Mouse (Mus musculus) left cerebral cortex, postnatal 4 days (tissue): ENCODE measurements around the gene Tmem123. TPM values are rescaled to one million over a fixed set of nuclear protein-coding genes. Genes with fewer than 3 reads are reported as not detected.

ENCODE experiments used
- DNase-seq: peaks from one replicate; pipeline ENCODE4 v3.0.0-alpha.2; 2022
- intact Hi-C: fragments of 180-260 bp; cut with DNase I; formaldehyde crosslinking; loops from one replicate; pipeline ENCODE4 v1.15.1; 2025
- total RNA-seq, 2 experiments: library from RNA; stranded (reverse); gene quantifications; 2 replicates each; pipeline ENCODE4 v1.2.3; 2021

The Tmem123 gene
- total RNA-seq, 2 experiments from 2014 or later, result 9.6 to 10.1 TPM

DNA sequence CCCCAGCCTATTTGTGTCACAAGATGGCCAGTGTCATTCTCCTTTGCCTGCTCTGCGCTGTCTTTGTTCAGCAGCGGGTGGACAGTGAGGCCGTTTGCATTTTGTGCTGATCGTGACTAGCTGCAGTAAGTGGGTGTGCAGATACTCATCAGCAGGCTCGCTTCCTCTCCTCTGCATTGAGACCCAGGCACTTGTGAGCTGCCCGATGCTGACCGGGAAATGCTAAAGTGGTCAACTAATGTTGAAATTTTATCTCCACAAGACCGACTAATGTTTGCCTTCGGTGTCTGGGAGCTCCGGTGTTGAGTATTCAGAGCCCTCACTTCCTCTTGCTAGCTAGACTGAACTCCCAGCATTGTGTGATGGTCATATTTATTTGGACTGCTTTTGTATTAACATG is 10.7 kb downstream of the Tmem123 start:
- DNase-seq, result no peak
- intact Hi-C loops, result no loop called here

DNA sequence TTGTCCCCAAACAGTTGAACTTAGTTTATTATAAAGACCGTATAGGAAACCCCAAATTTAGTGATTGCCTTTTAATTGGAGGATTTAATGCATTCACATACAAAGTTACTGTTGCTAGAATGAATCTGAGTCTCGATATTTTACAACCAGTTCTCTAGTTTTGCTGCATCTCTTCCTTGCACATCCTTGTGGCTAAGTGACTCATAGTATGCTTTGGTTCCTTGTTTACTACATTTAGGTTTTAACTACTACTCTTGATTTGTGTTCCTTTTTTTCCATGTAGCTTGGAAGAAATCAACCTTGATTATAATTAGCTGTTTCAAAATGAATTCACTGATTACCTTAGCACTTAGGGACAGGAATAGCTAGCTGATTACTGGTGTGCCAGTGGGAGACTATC is 11.2 kb downstream of the Tmem123 start:
- no peak for DNase-seq
- intact Hi-C loops, result no loop called here

DNA sequence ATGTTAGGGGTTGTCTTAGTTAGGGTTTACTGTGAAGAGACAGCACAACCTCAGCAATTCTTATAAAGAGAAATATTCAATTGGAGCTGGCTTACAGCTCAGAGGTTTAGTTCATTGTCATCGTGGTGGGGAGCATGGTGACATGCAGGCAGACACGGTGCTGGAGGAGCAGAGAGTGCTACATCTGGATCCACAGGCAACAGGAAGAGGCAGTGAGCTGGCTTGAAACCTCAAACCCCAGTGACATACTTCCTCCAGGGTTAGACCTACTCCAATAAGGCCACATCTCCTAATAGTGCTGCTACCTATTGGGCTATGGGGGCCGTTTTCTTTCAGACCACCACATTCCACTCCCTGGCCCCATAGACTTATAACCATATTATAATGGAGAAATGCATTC is 12.1 kb downstream of the Tmem123 start:
- intact Hi-C loops, result no loop called here

DNA sequence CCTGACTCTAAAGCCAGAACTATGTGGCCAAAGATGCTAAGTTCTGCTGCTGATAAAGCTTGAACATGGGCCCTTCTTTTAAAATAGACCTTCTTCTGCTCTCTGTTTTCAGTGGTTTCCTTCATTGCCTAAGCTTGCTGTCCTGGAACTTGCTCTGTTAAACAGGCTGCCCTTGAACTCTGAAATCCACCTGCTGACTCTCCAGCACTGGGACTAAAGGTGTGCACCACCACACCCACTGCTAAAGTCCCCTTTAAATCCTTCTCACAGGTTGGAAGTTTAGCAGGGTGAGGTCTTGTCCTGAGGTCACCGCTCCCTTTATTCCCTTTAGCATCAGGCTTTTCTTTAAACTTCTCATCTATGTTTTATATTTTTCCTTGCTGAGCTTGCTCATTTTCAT is 13.1 kb downstream of the Tmem123 start:
- intact Hi-C loops, result no loop called here

More for the DNA sequence above, 12.1 kb downstream of the Tmem123 start:
- DNase-seq, result no peak

DNA sequence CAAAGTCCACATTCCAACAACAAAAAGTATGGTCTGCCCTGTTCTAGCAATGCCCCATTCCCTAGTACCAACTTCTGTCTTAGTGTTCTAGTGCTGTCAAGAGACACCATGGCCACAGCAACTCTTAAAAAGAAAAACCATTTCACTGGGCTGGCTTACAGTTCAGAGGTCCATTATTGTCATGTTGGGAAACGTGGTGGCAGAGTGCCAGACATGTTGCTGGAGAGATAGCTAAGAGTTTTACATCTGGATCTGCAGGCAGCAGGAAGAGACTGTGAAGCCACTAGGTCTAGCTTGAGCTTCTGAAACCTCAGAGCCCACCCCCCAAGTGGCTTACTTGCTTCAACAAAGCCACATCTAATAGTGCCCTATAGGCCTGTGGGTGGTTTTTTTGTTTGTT is 13.8 kb downstream of the Tmem123 start:
- intact Hi-C loops, result no loop called here
- no peak for DNase-seq

More for the DNA sequence above, 13.1 kb downstream of the Tmem123 start:
- DNase-seq, result no peak

DNA sequence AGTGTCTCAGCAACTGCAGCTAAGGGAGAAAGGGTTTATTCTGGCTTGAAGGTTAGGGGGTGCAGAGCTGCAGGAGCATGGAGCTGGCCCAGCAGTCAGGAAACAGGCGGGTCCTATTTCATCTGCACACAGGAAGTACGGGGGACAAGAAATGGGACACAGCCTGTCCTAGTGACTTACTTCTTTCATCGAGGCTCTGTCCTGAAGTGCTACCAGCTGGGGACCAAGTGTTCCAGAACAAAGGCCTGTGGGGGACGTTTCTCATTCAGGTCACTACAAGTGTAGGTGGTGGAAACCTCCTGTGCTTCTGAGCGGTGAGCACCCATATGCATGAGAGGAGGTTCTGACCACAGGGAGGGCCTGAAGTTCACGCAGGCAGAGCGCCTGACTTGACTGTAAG is 14.9 kb downstream of the Tmem123 start:
- intact Hi-C loops, result no loop called here
- DNase-seq, result no peak

DNA sequence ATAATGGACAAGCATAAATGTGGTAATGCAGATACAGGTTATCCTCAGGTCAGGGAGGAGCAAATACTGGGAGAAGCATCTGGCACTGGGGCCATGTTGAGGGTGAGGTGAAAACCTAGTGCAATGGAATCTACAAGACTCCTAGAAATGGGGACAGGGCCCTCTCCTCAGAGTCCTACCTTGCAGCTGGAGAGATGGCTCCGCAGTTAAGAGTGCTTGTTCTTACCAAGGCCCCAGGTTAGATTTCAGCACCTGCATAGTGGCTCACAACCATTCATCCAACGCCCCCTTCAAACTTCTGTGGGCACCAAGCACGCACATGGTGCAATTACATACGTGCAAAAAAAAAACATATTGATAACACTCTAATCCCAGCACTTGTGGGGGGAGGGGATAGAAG is 15.9 kb downstream of the Tmem123 start:
- DNase-seq, result no peak
- intact Hi-C loops, result no loop called here

DNA sequence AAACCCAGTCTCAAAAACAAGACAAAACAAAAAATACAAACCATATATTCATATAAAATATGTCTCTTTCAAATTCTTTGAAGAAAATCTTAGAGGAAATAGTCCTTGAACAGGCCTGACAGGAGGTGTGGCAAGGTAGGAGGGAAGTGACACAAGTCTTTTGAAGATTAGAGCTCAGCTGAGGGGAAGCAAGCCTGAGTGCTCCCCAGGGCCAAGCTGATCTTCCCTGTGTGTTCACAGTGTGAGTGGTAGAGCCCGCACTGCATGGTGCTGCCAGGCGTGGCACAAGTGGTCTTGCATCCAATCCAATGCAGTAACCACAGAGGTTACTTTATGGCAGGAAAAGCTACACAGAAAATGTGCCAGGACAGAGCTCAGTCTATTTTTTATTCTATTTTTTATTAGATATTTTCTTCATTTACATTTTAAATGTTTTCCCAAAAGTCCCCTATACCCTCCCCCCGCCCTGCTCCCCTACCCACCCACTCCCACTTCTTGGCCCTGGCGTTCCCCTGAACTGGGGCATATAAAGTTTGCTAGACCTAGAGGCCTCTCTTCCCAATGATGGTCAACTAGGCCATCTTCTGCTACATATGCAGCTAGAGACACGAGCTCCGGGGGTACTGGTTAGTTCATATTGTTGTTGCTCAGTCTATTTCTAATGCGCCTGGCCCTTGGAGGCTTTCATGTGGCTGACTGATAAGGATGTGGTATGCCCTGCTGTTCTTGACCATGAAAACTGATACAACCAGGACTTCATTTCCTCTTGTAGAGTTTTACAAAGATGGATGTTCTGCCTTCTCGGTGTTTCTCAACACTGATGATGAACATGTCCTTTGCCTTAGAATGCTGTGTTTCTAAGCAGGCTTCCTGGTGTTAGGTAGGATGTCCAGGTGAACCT is 16.7 kb downstream of the Tmem123 start:
- intact Hi-C loops, result no loop called here
- DNase-seq, result no peak

DNA sequence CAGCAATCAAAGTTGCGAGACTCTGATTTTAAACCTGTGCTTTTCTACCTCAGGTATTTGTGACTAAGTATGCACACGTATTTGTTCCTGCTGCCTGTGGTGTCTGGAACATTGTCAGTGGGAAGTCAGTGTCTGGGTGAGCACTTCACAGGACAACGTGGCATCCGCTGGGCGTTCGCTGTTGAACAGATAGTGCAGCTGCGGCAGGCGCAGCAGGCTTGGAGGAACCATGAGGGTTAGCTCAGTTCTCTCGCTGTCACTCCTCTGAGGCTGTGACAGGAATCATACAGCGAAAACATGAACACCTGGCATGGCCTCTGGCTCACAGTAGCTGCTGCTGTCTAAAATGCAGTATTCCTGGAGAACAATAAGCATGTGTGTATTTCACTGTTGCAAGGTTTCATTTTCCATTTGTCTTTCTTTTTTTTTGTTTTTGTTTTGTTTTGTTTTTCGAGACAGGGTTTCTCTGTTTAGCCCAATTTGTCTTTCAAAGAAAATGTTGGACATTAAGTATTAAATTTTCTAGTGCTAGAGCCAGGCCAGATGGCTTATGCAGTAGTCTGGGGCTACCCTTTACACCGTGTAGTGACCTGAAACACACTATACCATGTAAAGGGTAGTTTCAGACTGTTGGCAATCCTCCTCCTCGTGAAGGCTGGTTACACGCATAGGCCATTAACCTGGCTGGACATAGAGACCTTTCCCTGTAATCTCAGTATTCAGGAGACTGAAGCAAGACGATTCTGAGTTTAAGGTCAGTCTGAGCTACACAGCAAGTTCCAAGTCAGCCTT is 20.2 kb downstream of the Tmem123 start:
- DNase-seq, result no peak
- intact Hi-C loops, result no loop called here

DNA sequence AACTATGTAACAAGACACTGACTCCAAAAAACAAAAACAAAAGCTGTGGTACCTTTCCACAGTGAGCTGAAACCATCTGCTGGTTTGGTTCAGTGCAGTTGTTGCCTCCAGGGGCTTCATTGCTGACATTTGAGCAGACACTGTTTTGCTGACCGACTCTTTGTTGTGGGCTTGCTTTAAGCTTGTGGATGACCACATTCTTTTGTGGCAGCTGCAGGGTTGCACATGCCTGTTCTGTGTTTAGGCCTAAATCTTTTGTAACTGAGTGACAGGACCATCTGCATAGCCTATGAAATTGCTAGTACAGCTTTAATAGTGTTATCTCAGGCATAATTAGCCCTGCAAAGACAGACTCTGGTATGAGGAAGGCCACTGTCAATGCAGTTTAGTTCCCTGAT is 20.8 kb downstream of the Tmem123 start:
- intact Hi-C loops, result no loop called here
- DNase-seq, result no peak

DNA sequence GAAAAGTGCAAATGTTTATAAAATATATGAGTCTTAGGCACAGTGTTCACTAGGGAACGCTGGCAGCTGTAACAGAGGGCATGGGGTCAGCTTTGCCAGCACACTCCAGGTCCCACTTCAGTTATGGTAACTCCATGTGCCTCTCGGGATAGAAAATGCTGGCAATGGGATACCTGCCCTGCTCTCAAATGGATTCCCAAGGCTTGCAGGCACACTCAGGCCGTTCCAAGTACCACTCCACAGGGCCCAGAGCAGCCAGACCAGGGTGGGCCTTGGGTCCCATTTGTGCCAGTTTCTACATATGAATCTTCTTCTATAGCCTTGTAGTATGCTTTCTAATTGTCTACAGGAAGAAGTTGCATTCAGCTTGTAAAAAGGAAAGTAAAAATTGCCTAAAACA is 21.6 kb downstream of the Tmem123 start:
- intact Hi-C loops, result no loop called here
- DNase-seq, result no peak

DNA sequence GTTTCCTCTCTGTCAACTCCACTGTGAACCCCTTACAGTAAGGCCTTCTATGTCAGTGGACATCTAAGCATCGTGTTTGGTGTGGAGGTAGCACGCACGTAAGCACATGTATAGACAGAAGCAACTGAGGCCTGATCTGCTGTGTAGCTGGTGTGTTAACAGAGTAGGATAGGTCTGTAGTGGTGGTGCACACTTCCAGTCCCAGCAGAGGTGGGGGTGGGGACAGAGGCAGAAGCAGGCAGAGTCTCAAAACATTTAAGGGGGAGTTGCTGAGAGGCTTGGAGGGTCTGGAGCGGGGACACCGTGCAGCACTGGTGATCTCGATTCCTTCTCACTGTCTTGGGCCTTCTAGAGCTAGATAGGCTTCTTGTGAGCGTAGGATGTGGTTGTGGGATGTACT is 22.2 kb downstream of the Tmem123 start:
- no peak for DNase-seq
- intact Hi-C loops, result no loop called here

DNA sequence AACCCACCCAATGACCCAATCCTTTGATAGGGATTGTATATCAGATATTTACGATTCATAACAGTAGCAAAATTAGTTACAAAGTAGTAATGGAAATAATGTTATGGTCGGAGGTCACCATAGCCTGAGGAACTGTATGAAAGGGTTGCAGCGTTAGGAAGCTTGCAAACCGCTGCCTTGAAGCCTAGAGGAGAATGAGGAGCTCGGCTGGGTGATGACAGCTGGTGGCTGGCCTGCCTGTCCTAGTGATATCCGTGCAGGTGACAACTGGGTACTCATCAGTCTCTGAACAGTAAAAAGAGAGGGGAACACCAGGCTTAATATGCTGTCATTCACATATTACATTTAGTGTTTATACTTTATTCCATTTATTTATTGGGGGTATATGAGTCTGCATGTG is 24.6 kb downstream of the Tmem123 start:
- intact Hi-C loops, result no loop called here
- no peak for DNase-seq

DNA sequence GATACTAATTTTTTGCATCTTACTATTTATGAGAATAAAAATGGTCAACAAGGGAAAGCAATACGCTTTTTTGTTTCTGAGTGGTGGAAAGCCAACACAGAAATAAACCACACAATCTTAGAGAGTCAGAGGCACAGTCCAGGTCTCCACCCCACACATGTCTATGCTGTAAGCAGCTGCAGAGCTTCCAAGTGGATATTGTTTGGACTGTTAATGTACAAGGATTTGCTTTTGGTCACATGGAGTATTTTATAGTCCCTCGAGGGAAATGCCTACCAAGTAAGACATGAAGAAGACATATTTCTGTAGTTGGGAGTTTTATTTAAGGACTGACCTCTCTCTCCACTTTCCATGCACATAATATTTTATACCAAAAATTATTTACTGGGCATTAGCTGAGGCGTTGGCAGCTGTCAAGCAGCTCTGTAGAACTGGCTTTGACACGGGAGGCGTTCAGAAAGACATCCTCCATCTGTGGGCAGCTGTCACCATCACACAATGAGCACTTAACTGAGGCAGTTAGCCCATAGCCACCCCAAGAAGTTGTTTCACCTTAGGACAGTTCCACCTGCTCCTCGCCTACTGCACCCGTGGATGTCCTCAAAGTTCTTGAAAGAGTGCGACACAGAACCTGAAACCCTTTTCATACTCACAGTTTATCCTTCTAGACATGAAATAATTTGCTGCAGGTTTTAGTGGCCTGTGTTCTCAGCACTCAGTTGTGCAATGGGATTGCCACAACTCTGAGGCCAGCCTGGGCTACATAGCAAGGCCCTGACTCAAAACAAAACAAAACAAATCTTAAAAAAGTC is 26.1 kb downstream of the Tmem123 start:
- DNase-seq, result no peak
- intact Hi-C loops, result no loop called here

DNA sequence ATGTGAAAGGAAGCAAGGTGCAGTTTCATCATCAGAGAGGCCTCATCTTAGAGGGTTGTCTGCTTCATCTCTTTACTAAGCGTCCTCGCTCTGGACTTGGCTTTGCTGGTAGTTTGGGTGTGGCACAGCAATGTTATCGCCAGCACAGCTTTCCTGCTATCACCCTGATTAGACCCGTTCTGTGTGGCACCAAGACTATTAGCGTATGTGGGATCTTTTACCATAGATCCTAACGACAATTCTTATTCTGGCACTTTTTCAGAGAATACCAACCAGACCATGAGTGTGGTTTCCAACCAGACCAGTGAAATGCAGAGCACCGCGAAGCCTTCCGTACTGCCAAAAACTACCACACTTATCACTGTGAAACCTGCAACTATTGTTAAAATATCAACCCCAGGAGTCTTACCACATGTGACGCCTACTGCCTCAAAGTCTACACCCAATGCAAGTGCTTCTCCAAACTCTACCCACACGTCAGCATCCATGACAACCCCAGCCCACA is 26.8 kb downstream of the Tmem123 start:
- intact Hi-C loops, result no loop called here

DNA sequence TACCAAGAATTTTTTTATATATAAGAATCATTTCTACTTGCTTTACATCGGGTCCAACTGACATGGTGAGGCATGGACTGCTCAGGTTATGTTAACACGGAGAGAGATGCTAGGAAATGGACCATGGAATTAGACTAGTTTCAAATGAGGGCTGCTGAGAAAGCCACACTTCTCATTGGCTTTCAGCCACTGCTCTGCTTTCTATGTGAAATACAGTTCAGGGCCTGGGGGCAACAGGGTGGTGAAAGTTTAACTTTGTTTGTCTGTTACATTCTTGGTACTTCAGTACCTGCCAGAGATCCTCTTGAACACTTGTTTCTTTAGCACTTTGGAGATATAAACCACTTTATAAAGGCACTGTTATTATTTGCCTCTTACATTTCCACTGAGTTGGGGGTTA is 29.7 kb downstream of the Tmem123 start:
- intact Hi-C loops, result no loop called here

More for the DNA sequence above, 26.8 kb downstream of the Tmem123 start:
- DNase-seq, result no peak

DNA sequence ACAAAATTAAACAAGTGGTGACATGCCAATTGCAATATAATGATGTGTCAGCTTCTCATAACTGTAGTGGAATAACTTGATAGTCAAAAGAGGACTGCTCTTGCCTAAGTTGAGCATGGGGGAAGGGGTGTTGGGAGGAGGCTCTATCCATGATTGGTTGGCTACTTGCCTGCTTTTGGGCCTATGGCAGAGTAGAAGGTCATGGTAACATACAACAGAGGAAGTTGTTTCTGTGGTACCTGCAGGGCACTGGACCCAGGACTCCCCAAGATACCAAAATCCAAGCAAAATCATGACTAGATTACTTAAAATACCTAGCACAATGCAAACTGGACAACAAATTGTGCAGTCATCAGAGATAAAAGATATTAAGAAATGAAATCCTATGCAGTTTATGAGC is 31.7 kb downstream of the Tmem123 start:
- intact Hi-C loops, result no loop called here
- no peak for DNase-seq

More for the DNA sequence above, 29.7 kb downstream of the Tmem123 start:
- DNase-seq, result no peak

DNA sequence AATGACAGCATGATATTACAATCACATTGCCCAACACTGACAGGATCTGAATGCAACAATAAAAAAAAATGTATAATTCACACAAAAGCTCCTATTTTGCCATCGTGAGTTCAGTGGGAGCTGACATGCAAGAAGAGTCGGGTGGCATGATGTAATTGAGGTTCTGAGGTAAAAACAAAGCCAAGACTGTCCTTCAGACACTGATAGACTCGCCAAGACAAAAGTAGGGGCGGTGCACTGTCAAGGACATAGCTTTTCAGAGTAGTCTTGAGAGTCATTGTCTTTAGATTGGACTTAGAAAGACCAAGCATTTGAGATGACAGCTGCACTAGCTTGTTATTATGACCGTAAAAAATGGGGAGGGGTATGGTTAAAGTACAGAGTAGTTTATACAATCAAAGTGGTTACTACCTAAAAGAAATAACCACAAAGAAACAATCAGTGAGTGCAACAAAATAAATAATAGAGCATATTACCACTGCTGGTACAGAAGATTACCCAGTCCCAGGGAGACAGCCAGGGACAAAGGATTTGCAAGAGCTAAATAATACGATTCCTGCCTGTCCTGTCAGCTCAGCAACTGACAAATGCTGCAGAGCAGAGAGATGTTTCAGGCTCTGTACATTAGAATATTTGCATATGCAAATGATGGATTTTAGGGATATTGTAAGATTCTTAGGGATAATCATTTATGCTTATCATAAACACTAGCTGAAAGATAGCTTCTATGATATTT is 32.5 kb downstream of the Tmem123 start:
- intact Hi-C loops, result no loop called here
- DNase-seq, result no peak

DNA sequence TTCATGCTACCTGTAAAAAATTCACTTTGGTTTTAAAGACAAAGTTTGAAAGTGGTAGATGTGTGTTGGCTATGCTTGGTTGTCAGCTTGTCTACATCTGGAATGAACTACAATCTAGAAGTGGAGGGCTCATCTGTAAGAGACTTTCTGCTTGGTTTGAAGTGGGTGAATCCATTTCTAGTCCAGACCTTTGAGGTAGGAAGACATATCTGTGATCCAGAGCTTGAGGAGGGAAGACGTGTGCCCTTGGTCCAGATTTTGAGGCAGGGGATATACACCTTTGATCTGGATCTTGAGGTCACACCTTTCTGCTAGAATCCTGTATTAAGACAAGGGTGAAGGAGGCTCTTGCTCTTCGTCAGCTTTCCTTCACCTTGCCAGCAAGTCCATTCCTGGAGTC is 33.7 kb downstream of the Tmem123 start:
- no peak for DNase-seq
- intact Hi-C loops, result no loop called here

DNA sequence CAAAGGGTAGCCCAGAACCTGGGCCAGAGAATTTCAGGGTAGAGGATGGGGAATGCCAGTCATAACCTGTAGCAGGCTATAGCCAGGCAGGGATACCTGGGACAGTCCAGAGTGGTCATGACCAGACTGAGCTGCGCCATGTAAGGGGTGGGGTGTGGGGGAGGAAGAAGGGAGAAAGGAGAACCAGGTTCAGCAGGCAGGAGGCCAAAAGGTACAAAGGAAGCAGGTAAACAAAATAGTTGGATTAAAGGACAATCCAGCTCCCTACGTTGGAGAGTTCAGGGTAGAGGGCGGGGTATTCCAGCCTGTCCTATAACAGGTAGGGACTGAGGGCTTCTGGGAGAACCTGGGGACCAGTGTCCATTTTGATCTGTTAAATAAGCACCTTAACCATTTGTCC is 34.7 kb downstream of the Tmem123 start:
- intact Hi-C loops, result no loop called here

More for the DNA sequence above, 34.7 kb downstream of the Tmem123 start:
- no peak for DNase-seq
